Mouse (Mus musculus): ENCODE results near the gene Fosl1. TPM values are rescaled to one million over a fixed set of nuclear protein-coding genes. Genes with fewer than 3 reads are reported as not detected.
A peak's percentile ranks its signal among the peaks of the same experiment; 100 is the strongest.
"Not testable (repeated sequence)": the region's sequence is repeated elsewhere in the genome, so short reads cannot be mapped to it uniquely, and the experiment has no call there.

The Fosl1 gene
- total RNA-seq (2021) = not detected
- long read RNA-seq, experiment 1 = 0 reads
- long read RNA-seq, experiment 2 = 0 reads

DNA sequence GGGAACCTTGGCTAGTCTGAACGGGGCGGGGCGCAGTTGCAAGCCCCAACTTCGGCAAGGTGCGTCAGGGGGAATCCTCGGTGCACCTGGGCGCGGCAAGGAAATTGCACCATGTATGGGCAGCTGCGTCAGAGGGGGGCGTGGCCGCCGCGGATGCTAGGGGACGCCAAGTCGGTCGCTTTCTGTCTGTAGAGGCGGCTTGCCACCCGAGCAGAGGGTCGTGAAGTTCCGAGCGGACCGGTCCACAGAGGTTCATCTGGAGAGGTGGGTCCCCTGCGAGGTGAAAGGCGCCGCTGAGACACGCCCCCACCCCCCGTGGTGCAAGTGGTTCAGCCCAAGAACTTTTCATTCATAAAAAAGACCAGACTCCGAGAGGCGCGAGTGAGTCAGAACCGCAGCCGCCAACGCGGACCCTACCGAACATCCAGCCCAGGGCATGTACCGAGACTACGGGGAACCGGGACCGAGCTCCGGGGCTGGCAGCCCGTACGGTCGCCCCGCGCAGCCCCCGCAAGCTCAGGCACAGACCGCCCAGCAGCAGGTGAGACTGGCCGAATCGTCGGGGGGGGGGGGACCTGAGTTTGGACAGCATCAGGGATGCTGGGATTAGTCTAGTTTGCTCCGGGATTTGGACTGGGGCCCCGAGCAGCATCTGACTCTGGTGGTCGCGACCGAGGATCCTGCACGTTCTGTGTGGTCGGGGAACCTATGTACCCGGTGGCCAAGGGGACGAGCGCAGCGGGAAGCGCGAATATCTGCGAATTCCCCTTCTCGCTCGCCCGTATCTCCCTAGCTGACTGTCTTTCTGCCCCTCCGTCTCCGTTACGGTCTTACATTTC is at the start of gene Fosl1:
TSS of gene Fosl1 (plus strand) at position 33 of the 839 bp plus-strand sequence.
- DNase-seq = peak; percentile 64
- intact Hi-C loops (cut with DNase I; ENCODE audit: low total_unique reads) = no loop called here

DNA sequence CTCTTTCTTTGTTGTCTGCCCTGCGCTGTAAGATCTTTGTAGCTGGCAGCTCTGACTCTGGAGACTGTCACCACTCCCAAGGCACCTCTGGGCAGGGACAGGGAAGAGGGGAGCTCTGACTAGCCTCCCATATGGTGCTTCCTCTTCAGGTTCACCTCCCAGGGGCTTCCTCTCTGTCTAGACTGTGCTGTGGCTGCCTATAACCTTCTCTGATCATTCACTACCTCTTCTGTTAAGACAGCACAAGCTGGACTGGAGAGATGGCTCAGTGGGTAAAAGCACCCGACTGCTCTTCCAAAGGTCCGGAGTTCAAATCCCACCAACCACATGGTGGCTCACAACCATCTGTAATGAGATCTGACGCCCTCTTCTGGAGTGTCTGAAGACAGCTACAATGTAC is 46.3 kb upstream of the Fosl1 start:
- intact Hi-C loops (cut with DNase I; ENCODE audit: low total_unique reads) = not testable (repeated sequence)

GRCm38 (mm10) chr19:5402293-5402692 is 45.1 kb upstream of the Fosl1 start, which contains the start of gene Tsga10ip:
Gene Tsga10ip, minus strand, starts transcription at chr19:5402526.
- intact Hi-C loops (cut with DNase I; ENCODE audit: low total_unique reads) = no loop called here
- DNase-seq = no peak

More for the DNA sequence above, 46.3 kb upstream of the Fosl1 start:
- DNase-seq = not testable (repeated sequence)

DNA sequence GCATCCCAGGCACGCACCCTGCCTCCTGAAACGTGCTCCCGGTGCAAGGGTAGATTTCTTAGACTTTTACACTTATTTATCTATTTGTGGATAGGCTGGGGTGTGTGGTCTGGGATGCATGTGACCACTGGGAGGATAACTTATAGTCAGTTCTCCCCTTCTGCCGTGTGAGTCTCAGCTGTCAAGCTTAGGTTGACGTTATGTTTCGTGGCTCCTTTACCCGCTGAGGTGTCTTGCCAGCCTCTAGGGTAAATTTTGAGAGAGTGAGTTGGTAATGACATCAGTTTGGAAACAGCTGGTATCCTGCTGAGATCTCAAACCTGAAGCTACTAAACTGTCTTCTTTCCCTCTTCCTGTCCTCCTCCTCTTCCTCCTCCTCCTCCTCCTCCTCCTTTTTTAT is 41.4 kb upstream of the Fosl1 start:
- intact Hi-C loops (cut with DNase I; ENCODE audit: low total_unique reads) = no loop called here
- DNase-seq = no peak

DNA sequence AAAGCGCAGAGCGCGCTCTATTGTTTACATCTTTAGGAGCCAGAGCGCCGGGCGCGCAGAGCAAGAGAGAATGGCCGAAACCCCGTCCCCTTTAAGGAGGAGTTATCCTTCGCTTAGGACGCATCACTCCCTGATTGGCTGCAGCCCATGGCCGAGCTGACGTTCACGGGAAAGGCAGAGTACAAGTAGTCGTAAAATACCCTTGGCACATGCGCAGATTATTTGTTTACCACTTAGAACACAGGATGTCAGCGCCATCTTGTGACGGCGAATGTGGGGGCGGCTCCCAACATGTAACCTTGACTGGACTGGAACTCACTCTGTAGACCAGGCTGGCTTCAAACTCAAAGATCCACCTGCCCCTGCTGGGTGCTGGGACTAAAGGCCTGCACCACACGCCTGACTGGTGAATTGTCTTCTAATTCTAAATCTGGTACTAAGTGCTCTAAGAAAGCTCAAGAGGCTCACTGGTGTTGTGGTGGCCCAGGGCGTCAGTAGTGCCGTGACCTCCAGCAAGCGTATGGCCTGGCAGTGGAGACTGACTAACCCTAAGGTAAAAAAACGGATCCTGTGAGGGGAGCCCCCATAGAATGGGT is 40.7 kb upstream of the Fosl1 start:
- DNase-seq; intact Hi-C loops (cut with DNase I; ENCODE audit: low total_unique reads): not testable (repeated sequence)

GRCm38 (mm10) chr19:5407133-5407532 is 40.2 kb upstream of the Fosl1 start:
- DNase-seq = peak; percentile 67
- intact Hi-C loops (cut with DNase I; ENCODE audit: low total_unique reads) = no loop called here

GRCm38 (mm10) chr19:5408057-5409001 is 39.0 kb upstream of the Fosl1 start:
- intact Hi-C loops (cut with DNase I; ENCODE audit: low total_unique reads) = no loop called here
- no peak for DNase-seq

DNA sequence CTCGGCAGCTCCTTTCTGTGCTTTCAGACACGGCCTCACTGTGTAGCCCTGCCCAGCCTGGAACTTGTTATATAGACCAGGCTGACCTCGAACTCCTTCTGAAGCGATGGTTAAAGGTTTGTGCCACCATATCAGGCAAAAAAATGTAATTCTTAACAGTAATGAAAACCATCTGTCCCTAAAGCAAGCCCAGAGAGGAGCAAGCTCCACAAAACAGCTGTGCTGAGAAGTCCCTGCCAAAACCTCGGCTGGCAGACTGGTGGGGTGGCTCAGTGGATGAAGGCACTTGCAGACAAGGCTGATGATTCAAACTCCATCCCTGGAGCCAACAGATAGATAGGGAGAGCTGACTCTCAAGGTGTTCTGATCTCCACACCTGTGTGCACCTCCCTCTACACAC is 38.3 kb upstream of the Fosl1 start:
- intact Hi-C loops (cut with DNase I; ENCODE audit: low total_unique reads) = no loop called here
- DNase-seq = peak; percentile 56

DNA sequence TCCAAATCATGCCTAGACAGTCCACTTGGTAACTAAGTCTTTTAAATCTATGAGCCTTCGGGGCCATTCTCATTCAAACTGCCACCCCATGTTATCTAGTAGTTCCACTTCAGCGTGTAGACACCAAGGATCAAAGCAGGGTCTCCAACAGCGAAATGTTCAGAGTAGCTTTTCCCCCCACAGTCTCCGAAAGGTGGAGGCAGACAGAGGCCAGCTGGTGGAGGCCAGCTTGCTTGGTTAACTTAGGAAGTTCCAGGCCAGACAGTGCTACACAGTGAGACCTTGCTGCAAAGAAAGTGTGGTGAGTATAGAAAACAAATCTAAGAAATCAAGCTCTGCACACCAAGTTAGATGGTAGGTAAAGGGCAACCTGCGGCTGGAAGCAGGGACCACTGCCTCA is 36.7 kb upstream of the Fosl1 start:
- DNase-seq = no peak
- intact Hi-C loops (cut with DNase I; ENCODE audit: low total_unique reads) = no loop called here

DNA sequence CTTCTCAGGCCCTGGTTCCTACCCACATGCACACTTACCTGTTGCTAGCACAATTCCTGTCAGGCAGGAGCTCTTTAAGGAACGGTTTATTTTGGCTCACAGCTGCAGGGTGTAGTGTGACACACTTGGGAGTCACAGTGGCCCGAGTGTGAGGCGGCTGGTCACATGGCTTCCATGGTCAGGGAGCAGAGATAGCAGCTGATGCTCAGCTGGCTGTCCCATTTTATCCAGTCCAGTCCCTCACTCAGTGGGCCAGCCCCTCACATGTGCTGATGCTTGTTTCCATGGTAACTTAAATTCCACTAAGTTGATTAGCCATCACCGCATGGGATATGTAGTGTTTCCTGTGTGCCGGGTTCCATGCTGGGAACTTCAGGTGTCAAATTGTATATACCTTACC is 35.4 kb upstream of the Fosl1 start:
- intact Hi-C loops (cut with DNase I; ENCODE audit: low total_unique reads) = no loop called here
- DNase-seq = no peak

- DNase-seq = no peak
- intact Hi-C loops (cut with DNase I; ENCODE audit: low total_unique reads) = no loop called here
Observed at GRCm38 (mm10) chr19:5413840-5414239, 33.5 kb upstream of the Fosl1 start.

GRCm38 (mm10) chr19:5414534-5414957 is 32.8 kb upstream of the Fosl1 start:
- intact Hi-C loops (cut with DNase I; ENCODE audit: low total_unique reads) = no loop called here
- no peak for DNase-seq

GRCm38 (mm10) chr19:5418750-5419466 is 28.4 kb upstream of the Fosl1 start:
- no peak for DNase-seq
- intact Hi-C loops (cut with DNase I; ENCODE audit: low total_unique reads) = no loop called here

- intact Hi-C loops (cut with DNase I; ENCODE audit: low total_unique reads) = no loop called here
- DNase-seq = no peak
Observed at GRCm38 (mm10) chr19:5419630-5420029, 27.7 kb upstream of the Fosl1 start.

GRCm38 (mm10) chr19:5420579-5420978 is 26.8 kb upstream of the Fosl1 start:
- no peak for DNase-seq
- intact Hi-C loops (cut with DNase I; ENCODE audit: low total_unique reads) = no loop called here

DNA sequence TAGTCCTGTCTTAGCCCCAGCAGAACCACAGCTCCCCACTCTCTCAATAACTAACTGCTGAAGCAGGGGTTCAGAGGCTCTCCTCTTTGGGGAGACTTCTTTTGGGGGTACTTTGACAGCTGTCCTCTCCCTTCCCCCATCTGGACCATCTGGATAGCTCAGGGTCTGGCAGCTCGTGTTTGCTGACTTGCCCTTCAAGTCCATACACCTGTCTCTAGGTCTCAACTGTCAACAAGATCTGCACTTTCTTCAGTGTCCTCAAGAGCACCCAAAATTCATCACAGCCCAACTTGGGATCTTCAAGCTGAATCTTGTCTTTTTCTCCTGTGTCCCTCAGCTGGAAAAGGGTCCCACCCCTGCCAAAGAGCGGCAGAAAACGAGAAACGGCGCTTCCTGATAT is 25.6 kb upstream of the Fosl1 start:
- intact Hi-C loops (cut with DNase I; ENCODE audit: low total_unique reads) = no loop called here
- DNase-seq = no peak

GRCm38 (mm10) chr19:5422267-5422666 is 25.1 kb upstream of the Fosl1 start:
- DNase-seq = no peak
- intact Hi-C loops (cut with DNase I; ENCODE audit: low total_unique reads) = no loop called here

GRCm38 (mm10) chr19:5422895-5423443 is 24.4 kb upstream of the Fosl1 start:
- intact Hi-C loops (cut with DNase I; ENCODE audit: low total_unique reads) = no loop called here
- no peak for DNase-seq

GRCm38 (mm10) chr19:5423561-5423960 is 23.8 kb upstream of the Fosl1 start:
- intact Hi-C loops (cut with DNase I; ENCODE audit: low total_unique reads) = no loop called here
- no peak for DNase-seq
